Mouse (Mus musculus) intestine, embryonic 15.5 days (tissue): ENCODE results near the gene B4galt3. TPM values are rescaled to one million over a fixed set of nuclear protein-coding genes. Genes with fewer than 3 reads are reported as not detected.

ENCODE experiments used
- ATAC-seq: fragments of 200-750 bp; cut with Nextera tagmentation; 2 replicates; pipeline ENCODE4 v1.8.0; 2017; ENCODE audit warnings: moderate TSS enrichment, moderate library complexity
- H3K27ac ChIP-seq: fragments of 300-500 bp; sonication (generic); 2 replicates; pipeline ENCODE4 v1.5.1; 2015; ENCODE audit warnings: mild to moderate bottlenecking, inconsistent platforms
- H3K27me3 ChIP-seq: fragments of 300-500 bp; sonication (generic); replicated peaks from 2 replicates; pipeline ENCODE4 v1.6.1; 2015; ENCODE audit warnings: inconsistent platforms
- H3K36me3 ChIP-seq: fragments of 300-500 bp; sonication (generic); 2 replicates; pipeline ENCODE4 v1.6.1; 2015; ENCODE audit warnings: inconsistent platforms
- H3K4me1 ChIP-seq: fragments of 300-500 bp; sonication (generic); replicated peaks from 2 replicates; pipeline ENCODE4 v1.6.1; 2015; ENCODE audit warnings: inconsistent platforms
- H3K4me2 ChIP-seq: fragments of 300-500 bp; sonication (generic); replicated peaks from 2 replicates; pipeline ENCODE4 v1.6.1; 2015; ENCODE audit warnings: mild to moderate bottlenecking, inconsistent platforms
- H3K4me3 ChIP-seq: fragments of 300-500 bp; sonication (generic); replicated peaks from 2 replicates; pipeline ENCODE4 v1.5.1; 2015; ENCODE audit warnings: inconsistent platforms
- H3K9ac ChIP-seq: fragments of 300-500 bp; sonication (generic); 2 replicates; pipeline ENCODE4 v1.6.1; 2015; ENCODE audit warnings: inconsistent platforms
- H3K9me3 ChIP-seq: fragments of 300-500 bp; sonication (generic); 2 replicates; pipeline ENCODE4 v1.6.1; 2016; ENCODE audit warnings: inconsistent platforms
- WGBS: fragments of 180-500 bp; shearing (Covaris S2); methylation state at CpG from one replicate; pipeline ENCODE4 v1.1.7; 2015; 5-methylcytosine and 5-hydroxymethylcytosine counted together
- polyA plus RNA-seq: library from polyadenylated mRNA; unstranded; fragments of >200 nt; fragmentation: Nextera tagmentation; extraction: Ambion mirVana; gene quantifications from 2 replicates; pipeline ENCODE4 v1.2.1, GENCODE M21; 2015

Gene B4galt3
- polyA plus RNA-seq, 1 experiment from 2014 or later, result 54.5 TPM

DNA sequence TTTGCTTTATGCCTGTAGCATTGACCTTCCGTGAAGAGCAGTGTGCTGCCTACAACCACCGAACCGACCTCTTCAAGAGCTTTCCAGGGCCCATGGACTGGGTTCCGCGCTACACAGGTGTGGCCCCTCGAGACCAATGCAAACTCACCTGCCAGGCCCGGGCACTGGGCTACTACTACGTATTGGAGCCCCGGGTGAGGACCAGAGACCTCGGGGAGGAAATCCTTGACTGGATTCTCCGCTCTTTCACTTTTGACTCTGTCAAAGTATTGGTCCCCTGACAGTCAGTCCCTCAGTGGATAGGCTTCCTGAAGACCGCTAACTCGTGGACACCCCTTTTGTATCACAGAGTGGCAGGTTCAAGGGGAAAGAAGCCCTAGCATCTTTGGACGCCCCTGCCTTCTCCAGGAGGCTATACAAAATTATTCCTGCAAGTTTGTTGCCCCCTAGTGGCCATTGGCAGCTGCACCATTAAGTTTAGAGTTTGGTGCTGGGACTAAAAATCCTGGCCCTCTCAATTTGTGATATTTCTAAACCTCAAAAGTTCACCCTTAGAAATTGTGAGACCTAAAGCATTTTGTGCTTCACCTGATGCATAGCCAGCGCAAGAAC is 13.1 kb upstream of the B4galt3 start:
- peak; percentile 24; the same call in 1 of the 2 replicates for ATAC-seq
- H3K9ac ChIP-seq, result no peak overlapping the region
- no peak overlapping the region for H3K27ac ChIP-seq
- H3K4me2 ChIP-seq, result no peak overlapping the region
- H3K36me3 ChIP-seq, result peaks cover 8% of the 10 kb centered on the region; the same call in 1 of the 2 replicates
- WGBS, result 61% methylated on average over 15 of the region's 15 CpGs
- 0 out of 2 replicates have a peak, but pooled peaks cover 8% of the 10 kb centered on the region for H3K4me1 ChIP-seq
- H3K27me3 ChIP-seq, result no peaks in the 10 kb centered on the region
- no peak overlapping the region for H3K4me3 ChIP-seq
- H3K9me3 ChIP-seq, result no peaks in the 10 kb centered on the region

DNA sequence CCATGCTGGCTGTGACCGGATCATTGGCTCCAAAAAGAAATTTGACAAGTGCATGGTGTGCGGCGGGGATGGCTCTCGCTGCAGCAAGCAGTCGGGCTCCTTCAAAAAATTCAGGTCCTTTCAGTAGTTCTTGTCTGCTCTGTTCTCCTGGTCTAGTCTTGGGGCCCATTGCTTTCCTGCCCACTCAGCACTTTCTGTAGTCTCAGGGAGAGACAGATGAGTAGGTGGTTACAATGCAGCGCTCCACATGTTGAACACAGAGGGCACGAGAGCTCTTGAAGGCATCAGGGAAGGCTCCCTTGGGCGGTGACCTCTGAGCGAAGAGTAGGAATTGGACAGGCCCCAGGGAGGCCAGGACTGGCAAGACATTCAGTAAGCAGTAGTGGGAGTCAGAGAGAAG is 12.3 kb upstream of the B4galt3 start:
- 87% methylated on average over 9 of the region's 9 CpGs for WGBS
- no peak overlapping the region for H3K9ac ChIP-seq
- no peak overlapping the region for H3K4me3 ChIP-seq
- H3K9me3 ChIP-seq, result no peaks in the 10 kb centered on the region
- no peak overlapping the region for H3K27ac ChIP-seq
- ATAC-seq, result no peak
- H3K4me2 ChIP-seq, result no peak overlapping the region
- H3K36me3 ChIP-seq, result peaks cover 8% of the 10 kb centered on the region; the same call in 1 of the 2 replicates
- H3K27me3 ChIP-seq, result no peaks in the 10 kb centered on the region
- peaks cover 9% of the 10 kb centered on the region for H3K4me1 ChIP-seq

DNA sequence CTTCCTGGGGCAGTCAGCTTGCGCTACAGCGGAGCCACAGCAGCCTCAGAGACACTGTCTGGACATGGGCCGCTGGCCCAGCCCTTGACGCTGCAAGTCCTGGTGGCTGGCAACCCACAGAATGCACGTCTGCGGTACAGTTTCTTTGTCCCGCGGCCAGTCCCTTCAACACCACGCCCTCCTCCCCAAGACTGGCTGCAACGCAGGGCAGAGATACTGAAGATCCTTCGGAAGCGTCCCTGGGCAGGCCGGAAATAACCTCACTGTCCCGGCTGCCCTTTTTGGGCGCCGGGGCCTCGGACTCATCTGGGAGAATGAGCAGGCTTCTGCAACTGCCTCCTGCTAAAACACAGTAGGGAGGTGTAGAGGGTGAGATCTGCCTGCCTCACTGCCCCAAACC is 11.2 kb upstream of the B4galt3 start:
- ATAC-seq, result no peak
- peaks cover 5% of the 10 kb centered on the region; the same call in 1 of the 2 replicates for H3K36me3 ChIP-seq

DNA sequence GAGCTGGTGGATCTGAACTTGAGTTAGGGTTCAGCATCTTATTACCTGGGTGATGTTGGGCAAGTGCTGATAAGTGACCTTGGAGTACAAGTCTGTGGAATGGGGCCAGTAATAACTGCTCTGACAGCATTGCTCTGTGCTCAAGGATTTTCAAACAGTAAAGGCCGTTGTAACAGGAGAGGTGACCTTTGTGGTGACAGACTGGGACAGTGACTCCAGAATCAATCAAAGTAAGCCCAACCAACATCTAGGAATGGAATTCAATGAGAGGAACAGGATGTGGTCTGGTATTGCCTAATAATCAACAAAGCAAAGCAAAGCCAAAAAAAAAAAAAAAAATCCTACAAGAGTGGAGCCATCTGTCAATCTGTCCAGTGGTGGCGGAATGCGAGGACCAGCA is 9.8 kb upstream of the B4galt3 start:
- no peak overlapping the region for H3K4me3 ChIP-seq
- H3K36me3 ChIP-seq, result peaks cover 5% of the 10 kb centered on the region; the same call in 1 of the 2 replicates
- H3K4me2 ChIP-seq, result no peak overlapping the region
- H3K27ac ChIP-seq, result no peak overlapping the region
- no peak overlapping the region for H3K9ac ChIP-seq
- no peaks in the 10 kb centered on the region for H3K27me3 ChIP-seq
- WGBS, result 57% methylated on average over 3 of the region's 3 CpGs
- peaks cover 11% of the 10 kb centered on the region for H3K4me1 ChIP-seq
- ATAC-seq, result no peak
- no peaks in the 10 kb centered on the region for H3K9me3 ChIP-seq

More for the DNA sequence above, 11.2 kb upstream of the B4galt3 start:
- H3K9me3 ChIP-seq, result no peaks in the 10 kb centered on the region
- H3K9ac ChIP-seq, result no peak overlapping the region
- WGBS, result 79% methylated on average over 17 of the region's 17 CpGs
- H3K27ac ChIP-seq, result no peak overlapping the region
- H3K4me1 ChIP-seq, result peaks cover 11% of the 10 kb centered on the region
- no peak overlapping the region for H3K4me3 ChIP-seq
- no peaks in the 10 kb centered on the region for H3K27me3 ChIP-seq
- H3K4me2 ChIP-seq, result no peak overlapping the region

DNA sequence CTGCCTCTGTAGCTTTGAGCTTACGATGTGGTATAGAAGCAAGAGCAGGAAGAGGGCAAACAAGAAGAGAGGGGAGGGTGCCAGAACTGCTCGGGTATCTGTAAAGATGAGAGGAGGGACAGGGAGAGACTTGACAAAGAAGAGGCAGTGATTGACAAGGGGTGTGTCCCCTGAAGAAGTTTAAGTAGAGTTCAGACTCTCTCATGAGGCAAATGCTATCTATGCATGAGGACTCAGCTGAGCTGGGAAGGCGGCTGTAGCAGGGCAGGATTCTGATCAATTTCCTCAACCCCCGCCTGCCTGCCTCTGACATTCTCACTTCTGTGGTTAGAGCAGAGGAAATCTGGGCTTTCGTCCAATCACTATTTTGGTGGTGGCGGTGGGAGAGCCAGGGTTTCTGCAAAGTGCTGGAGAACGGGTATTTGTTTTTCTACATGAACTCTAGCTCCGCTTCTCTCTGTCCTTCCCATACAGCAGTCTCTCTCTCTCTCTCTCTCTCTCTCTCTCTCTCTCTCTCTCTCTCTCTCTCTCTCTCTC is 7.5 kb upstream of the B4galt3 start:
- Histone ChIP-seq H3K4me1 (peaks cover 11% of the 10 kb centered on the region), H3K4me3 (peak overlapping the region; percentile 6), H3K27me3 (no peaks in the 10 kb centered on the region), H3K9me3 (no peaks in the 10 kb centered on the region), H3K9ac (peak overlapping the region; percentile 20; the same call in 1 of the 2 replicates), H3K27ac (peak overlapping the region; percentile 88), H3K36me3 (peaks cover 5% of the 10 kb centered on the region; the same call in 1 of the 2 replicates), H3K4me2 (peak overlapping the region; percentile 54)
- WGBS, result 8% methylated on average over 8 of the region's 8 CpGs
- peak; percentile 71 for ATAC-seq

DNA sequence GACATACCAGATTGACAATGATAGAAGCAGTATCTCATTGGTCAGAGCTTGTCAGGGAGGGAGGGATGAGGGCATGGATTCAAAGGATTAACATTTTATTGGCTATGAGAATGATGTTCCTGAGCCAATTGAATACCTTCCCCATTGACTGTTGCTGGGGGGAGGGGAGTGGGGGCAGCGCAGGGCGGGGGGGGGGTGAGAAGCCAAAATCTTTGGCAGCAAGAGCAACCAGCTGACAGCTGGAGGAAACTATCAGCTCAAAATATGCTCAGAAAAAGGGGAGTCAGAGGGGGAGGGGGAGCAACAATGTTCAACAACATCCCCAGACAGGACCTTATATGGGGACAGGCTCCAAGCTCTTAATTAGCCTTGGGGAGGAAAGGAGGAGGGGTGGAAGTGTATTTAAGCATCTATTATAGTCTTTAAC is 6.9 kb upstream of the B4galt3 start:
- Histone ChIP-seq H3K9me3 (no peaks in the 10 kb centered on the region), H3K4me2 (peak overlapping the region; percentile 54), H3K27ac (peak overlapping the region; percentile 88), H3K4me3 (no peak overlapping the region), H3K4me1 (peaks cover 11% of the 10 kb centered on the region), H3K27me3 (no peaks in the 10 kb centered on the region), H3K36me3 (peaks cover 5% of the 10 kb centered on the region; the same call in 1 of the 2 replicates), H3K9ac (no peak overlapping the region)
- 7% methylated on average over 2 of the region's 2 CpGs for WGBS
- ATAC-seq, result peak; percentile 88

DNA sequence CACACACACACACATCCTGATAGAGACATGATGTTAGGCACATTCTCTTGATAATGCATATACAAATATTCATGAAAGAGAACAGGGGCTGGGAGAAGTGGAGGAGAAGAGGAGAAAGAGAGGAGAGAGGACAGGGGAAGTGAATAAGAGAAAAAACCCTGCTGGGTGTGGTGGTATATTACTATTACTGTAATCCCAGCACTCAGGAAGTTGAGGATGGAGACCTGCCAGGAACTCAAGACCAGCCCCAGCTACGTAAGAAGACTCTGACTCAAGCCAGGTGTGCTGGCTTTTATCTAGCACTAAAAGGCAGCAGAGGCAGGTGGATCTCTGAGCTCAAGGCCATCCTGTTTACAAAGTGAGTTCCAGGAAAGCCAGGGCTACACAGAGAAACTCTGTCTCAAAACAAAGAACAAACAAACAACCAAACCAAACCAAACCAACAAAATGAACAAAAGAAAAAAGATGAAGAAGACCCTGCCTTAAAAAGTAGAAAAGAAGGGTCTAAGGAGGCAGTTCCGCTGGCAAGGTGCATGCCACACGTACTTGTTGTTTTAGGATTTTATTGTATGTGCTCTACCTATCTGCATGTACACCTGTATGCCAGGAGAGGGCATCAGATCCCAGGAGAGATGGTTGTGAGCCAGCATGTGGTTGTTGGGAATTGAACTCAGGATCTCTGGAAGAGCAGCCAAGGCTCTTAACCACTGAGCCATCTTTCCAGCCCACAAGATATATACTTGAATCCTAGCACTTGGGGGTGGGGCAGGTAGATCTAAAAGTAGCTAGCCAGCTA is 6.3 kb upstream of the B4galt3 start:
- peak; percentile 20 for ATAC-seq
- WGBS, result 72% methylated on average over 3 of the region's 3 CpGs
- H3K27me3 ChIP-seq, result no peaks in the 10 kb centered on the region

DNA sequence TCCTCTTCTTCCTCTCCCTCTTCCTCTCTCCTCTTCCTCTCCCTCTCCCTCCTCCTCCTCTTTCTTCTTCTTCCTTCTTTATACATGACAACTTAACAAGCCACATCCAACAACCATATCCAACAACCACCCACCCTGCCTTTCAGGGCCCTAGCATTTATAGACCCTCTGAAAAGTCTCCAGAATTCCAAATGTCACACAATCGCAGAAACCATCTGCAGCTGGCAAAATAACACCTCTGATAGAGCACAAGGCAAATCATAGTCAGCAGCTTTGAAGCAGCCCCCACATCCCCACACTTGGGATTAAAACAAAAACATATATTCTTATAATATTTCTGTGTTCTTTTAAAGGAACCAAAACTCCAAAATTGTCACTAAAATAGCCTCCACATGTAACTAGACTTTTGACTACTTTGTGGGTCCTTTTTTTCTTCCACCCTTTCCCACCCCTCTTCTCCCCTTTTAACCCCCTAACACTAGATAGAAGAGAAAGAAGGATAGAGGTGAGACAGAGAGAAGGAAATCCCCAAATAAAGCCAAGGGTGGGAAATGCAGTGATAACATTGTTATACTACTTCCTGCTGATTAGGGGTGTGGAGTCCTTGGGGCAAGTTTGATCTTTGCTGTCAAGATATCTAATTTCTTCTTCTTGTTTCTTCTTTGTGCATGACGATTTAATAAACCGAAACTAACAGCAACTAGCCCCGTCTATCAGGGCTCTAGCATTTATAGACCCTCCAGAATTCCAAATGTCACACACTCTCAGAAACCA is 4.0 kb upstream of the B4galt3 start:
- no peak overlapping the region for H3K4me3 ChIP-seq
- H3K4me1 ChIP-seq, result peaks cover 11% of the 10 kb centered on the region
- no peak overlapping the region for H3K27ac ChIP-seq
- WGBS, result 52% methylated on average over 4 of the region's 4 CpGs
- no peak overlapping the region for H3K4me2 ChIP-seq
- no peaks in the 10 kb centered on the region for H3K36me3 ChIP-seq
- ATAC-seq, result no peak
- H3K9me3 ChIP-seq, result no peaks in the 10 kb centered on the region
- H3K27me3 ChIP-seq, result no peaks in the 10 kb centered on the region
- H3K9ac ChIP-seq, result no peak overlapping the region

More for the DNA sequence above, 6.3 kb upstream of the B4galt3 start:
- Histone ChIP-seq H3K36me3 (peaks cover 5% of the 10 kb centered on the region; the same call in 1 of the 2 replicates), H3K9me3 (no peaks in the 10 kb centered on the region), H3K9ac (no peak overlapping the region), H3K4me1 (peaks cover 11% of the 10 kb centered on the region), H3K4me2 (peak overlapping the region; percentile 11; the same call in 1 of the 2 replicates), H3K4me3 (no peak overlapping the region), H3K27ac (peak overlapping the region; percentile 88)

DNA sequence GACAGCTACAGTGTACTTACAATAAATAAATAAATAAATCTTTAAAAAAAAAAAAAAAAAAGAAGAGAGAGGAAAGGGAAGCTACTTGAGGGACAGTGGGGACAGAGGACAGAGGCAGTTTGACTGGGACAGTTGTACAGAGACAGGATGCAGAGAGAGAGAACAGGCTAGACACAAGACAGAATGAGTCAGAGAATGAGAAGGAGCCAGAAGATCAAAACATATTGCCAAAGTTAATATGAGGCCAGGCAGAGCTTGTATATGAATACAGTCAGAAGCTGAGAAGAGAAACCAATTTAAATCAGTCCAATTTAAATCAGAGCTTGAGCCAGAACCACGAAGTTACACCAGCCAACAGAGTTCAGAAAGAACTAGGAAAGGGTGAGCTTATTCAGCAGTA is 1.8 kb upstream of the B4galt3 start:
- peaks cover 8% of the 10 kb centered on the region for H3K4me1 ChIP-seq
- H3K4me3 ChIP-seq, result no peak overlapping the region
- no peak overlapping the region for H3K4me2 ChIP-seq
- H3K9ac ChIP-seq, result no peak overlapping the region
- H3K9me3 ChIP-seq, result no peaks in the 10 kb centered on the region
- no peak for ATAC-seq
- H3K27me3 ChIP-seq, result no peaks in the 10 kb centered on the region
- H3K27ac ChIP-seq, result no peak overlapping the region
- WGBS, result 67% methylated on average over 1 of the region's 1 CpGs
- 0 out of 2 replicates have a peak, but pooled peaks cover 6% of the 10 kb centered on the region for H3K36me3 ChIP-seq

DNA sequence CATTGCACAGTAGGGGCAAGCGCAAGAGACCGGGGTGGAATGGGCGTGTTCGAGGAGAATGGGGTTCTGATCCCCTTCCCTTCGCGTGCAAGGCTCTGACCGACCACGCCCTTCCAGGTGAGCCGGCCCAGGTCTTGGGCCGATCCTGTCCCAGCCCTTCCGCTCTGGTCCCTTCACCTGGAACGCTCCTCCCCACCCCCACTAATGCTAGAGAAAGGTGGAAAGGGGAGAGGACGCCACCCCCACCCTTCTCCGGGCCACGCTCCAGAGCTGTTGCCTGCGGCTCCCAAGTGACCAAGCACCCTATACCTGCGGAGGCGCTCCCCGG is 409 bp downstream of the B4galt3 start:
- peak; percentile 90 for ATAC-seq
- H3K27ac ChIP-seq, result peak overlapping the region; percentile 68
- H3K4me3 ChIP-seq, result peak overlapping the region; percentile 84
- under 1% methylated on average over 19 of the region's 19 CpGs for WGBS
- H3K27me3 ChIP-seq, result no peaks in the 10 kb centered on the region
- H3K9me3 ChIP-seq, result no peaks in the 10 kb centered on the region
- H3K4me1 ChIP-seq, result peaks cover 4% of the 10 kb centered on the region
- peaks cover 23% of the 10 kb centered on the region for H3K36me3 ChIP-seq
- H3K4me2 ChIP-seq, result peak overlapping the region; percentile 93
- H3K9ac ChIP-seq, result peak overlapping the region; percentile 73

DNA sequence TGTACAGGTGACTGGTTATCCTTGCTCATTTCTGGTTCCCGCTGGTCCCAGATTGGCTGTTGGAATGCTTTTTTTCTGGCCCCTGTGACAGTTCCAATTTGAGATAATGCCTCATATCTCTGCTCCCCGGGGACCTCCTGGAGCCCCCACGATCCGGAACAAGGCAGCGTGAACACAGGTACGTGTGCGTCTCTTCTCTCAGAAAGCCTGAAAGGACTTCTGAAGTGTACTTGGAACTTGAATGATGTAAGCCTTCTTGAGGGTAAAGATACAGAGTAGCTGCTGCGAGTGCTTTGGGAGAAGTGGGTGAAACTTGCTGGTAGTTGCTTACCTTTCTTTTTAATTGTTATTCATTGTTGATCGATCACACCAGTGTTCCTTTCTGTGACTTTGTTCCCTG is 1.1 kb downstream of the B4galt3 start:
- H3K27me3 ChIP-seq, result no peaks in the 10 kb centered on the region
- H3K9me3 ChIP-seq, result no peaks in the 10 kb centered on the region
- H3K36me3 ChIP-seq, result peaks cover 25% of the 10 kb centered on the region
- peak overlapping the region; percentile 93 for H3K4me2 ChIP-seq
- 43% methylated on average over 9 of the region's 9 CpGs for WGBS
- H3K4me1 ChIP-seq, result peaks cover 4% of the 10 kb centered on the region
- H3K4me3 ChIP-seq, result peak overlapping the region; percentile 84
- peak overlapping the region; percentile 73 for H3K9ac ChIP-seq
- H3K27ac ChIP-seq, result no peak overlapping the region
- ATAC-seq, result no peak

DNA sequence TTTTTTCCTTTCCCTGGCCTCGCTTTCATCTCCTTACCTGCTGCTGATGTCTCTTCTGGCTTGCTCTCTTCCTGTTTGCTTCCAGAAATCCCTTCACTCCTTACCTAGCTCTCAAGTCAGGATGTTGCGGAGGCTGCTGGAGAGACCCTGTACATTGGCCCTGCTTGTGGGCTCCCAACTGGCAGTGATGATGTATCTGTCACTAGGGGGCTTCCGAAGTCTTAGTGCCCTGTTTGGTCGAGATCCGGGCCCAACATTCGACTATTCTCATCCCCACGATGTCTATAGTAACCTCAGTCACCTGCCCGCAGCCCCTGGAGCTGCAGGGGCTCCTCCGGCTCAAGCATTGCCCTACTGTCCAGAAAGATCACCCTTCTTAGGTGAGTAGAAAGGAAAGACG is 1.5 kb downstream of the B4galt3 start:
- WGBS, result 62% methylated on average over 10 of the region's 10 CpGs
- no peak overlapping the region for H3K4me3 ChIP-seq
- H3K9me3 ChIP-seq, result no peaks in the 10 kb centered on the region
- H3K4me2 ChIP-seq, result peak overlapping the region; percentile 93
- no peak overlapping the region for H3K27ac ChIP-seq
- peaks cover 4% of the 10 kb centered on the region for H3K4me1 ChIP-seq
- H3K27me3 ChIP-seq, result no peaks in the 10 kb centered on the region
- H3K36me3 ChIP-seq, result peaks cover 27% of the 10 kb centered on the region
- ATAC-seq, result no peak
- H3K9ac ChIP-seq, result no peak overlapping the region
